Mouse (Mus musculus): ENCODE data around the gene Rnf141. TPM values are rescaled to one million over a fixed set of nuclear protein-coding genes. Genes with fewer than 3 reads are reported as not detected.

The Rnf141 gene
- polyA plus RNA-seq, 1 experiment from 2014 or later = 37.7 TPM

DNA sequence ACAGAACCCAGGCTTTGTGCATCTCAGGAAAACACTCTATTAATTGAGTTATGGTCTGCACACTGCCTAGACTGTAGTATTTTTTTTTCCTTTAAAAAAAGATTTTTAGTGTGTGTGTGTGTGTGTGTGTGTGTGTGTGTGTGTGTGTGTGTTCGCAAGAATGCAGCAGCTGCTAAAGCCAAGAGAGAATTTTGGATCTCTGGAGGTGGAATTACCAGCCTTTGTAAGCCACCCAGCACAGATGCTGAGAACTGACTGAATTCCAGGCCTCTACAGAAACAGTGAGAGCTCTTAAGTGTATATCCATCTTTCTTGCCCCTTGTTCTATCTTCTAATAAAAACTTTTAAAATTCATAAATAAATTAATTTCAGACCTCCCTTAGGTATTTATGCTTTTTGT, 92.6 kb downstream of the Rnf141 start:
- no peak overlapping the region for H3K27ac ChIP-seq
- no peak overlapping the region for H3K4me2 ChIP-seq
- no peaks in the 10 kb centered on the region for H3K36me3 ChIP-seq
- H3K4me3 ChIP-seq (replicated peaks) = no peak overlapping the region
- H3K9me3 ChIP-seq = no peaks in the 10 kb centered on the region
- no peak for ATAC-seq (ENCODE audit: insufficient read depth, low FRiP score, low read depth)
- H3K4me1 ChIP-seq = no peaks in the 10 kb centered on the region
- no peak overlapping the region for H3K9ac ChIP-seq
- WGBS = 63% methylated on average over 1 of the region's 1 CpGs
- H3K27me3 ChIP-seq (replicated peaks) = no peaks in the 10 kb centered on the region

GRCm38 (mm10) chr7:110750834-110751233, 93.4 kb downstream of the Rnf141 start:
- ATAC-seq (ENCODE audit: insufficient read depth, low FRiP score, low read depth) = no peak
- 42% methylated on average over 4 of the region's 4 CpGs for WGBS
- no peak overlapping the region for H3K27ac ChIP-seq

More at GRCm38 (mm10) chr7:110750834-110751233, 93.4 kb downstream of the Rnf141 start:
- no peaks in the 10 kb centered on the region for H3K36me3 ChIP-seq
- H3K4me2 ChIP-seq = no peak overlapping the region
- no peak overlapping the region for H3K9ac ChIP-seq
- H3K27me3 ChIP-seq (replicated peaks) = no peaks in the 10 kb centered on the region
- no peaks in the 10 kb centered on the region for H3K9me3 ChIP-seq
- no peak overlapping the region for H3K4me3 ChIP-seq (replicated peaks)
- no peaks in the 10 kb centered on the region for H3K4me1 ChIP-seq

Small RNAs within 50 kb of the gene (microRNA-seq; reads per million reads assigned to microRNA genes)
- gene Gm47282 = not detected

Other genes with a start within 250 kb of the Rnf141 start
- 29.2 and 32.6 TPM in 2 replicates for gene Sbf2, start 229.5 kb downstream of the Rnf141 start, polyA plus RNA-seq (2015; fragmentation: Nextera tagmentation; extraction: Ambion mirVana)
- gene Adm, start 216.8 kb downstream of the Rnf141 start, polyA plus RNA-seq (2015; fragmentation: Nextera tagmentation; extraction: Ambion mirVana) = 3.3 and 4.4 TPM in 2 replicates
- 5.0 and 5.9 TPM in 2 replicates for gene Ampd3, start 76.3 kb downstream of the Rnf141 start, polyA plus RNA-seq (2015; fragmentation: Nextera tagmentation; extraction: Ambion mirVana)
- gene Lyve1, start 18.8 kb upstream of the Rnf141 start, polyA plus RNA-seq (2015; fragmentation: Nextera tagmentation; extraction: Ambion mirVana) = 13.4 and 13.8 TPM in 2 replicates
- gene Mrvi1, start 138.0 kb upstream of the Rnf141 start, polyA plus RNA-seq (2015; fragmentation: Nextera tagmentation; extraction: Ambion mirVana) = 18.0 and 19.3 TPM in 2 replicates
- 58.9 and 62.2 TPM in 2 replicates for gene Ctr9, start 184.5 kb upstream of the Rnf141 start, polyA plus RNA-seq (2015; fragmentation: Nextera tagmentation; extraction: Ambion mirVana)
- 608 and 684 TPM in 2 replicates for gene Eif4g2, start 238.6 kb upstream of the Rnf141 start, polyA plus RNA-seq (2015; fragmentation: Nextera tagmentation; extraction: Ambion mirVana)

Measured in stomach, embryonic 15.5 days (tissue).